Mouse (Mus musculus) midbrain, postnatal 0 days (tissue): ENCODE results near the gene Tmco5. TPM values are rescaled to one million over a fixed set of nuclear protein-coding genes. Genes with fewer than 3 reads are reported as not detected.

Source experiments
- ATAC-seq: fragments of 200-750 bp; cut with Nextera tagmentation; 2 replicates; pipeline ENCODE4 v1.8.0; 2017; ENCODE audit warnings: moderate number of reproducible peaks, mild to moderate bottlenecking, moderate TSS enrichment, moderate library complexity; ENCODE audit not compliant: low FRiP score
- DNase-seq: peaks from one replicate; pipeline ENCODE4 v3.0.0-alpha.2; 2015; ENCODE audit warnings: low spot score
- H3K27ac ChIP-seq: fragments of 300-500 bp; sonication (generic); 2 replicates; pipeline ENCODE4 v1.5.1; 2014; ENCODE audit warnings: low read depth, mild to moderate bottlenecking, low read length, mixed read lengths
- H3K27me3 ChIP-seq: fragments of 300-500 bp; sonication (generic); 2 replicates; pipeline ENCODE4 v1.6.1; 2014; ENCODE audit warnings: low read length, control low read depth, mixed read lengths; ENCODE audit not compliant: insufficient read depth
- H3K36me3 ChIP-seq: fragments of 300-500 bp; sonication (generic); 2 replicates; pipeline ENCODE4 v1.6.1; 2014; ENCODE audit warnings: low read length, control low read depth, mixed read lengths; ENCODE audit not compliant: insufficient read depth
- H3K4me1 ChIP-seq: fragments of 300-500 bp; sonication (generic); 2 replicates; pipeline ENCODE4 v1.6.1; 2014; ENCODE audit warnings: mild to moderate bottlenecking, control low read depth, antibody characterized with exemption, low read length, mixed read lengths; ENCODE audit not compliant: insufficient read depth
- H3K4me2 ChIP-seq: fragments of 300-500 bp; sonication (generic); 2 replicates; pipeline ENCODE4 v1.6.1; 2014; ENCODE audit warnings: low read depth, mild to moderate bottlenecking, low read length, mixed read lengths; ENCODE audit not compliant: poor library complexity, severe bottlenecking
- H3K4me3 ChIP-seq: fragments of 300-500 bp; sonication (generic); 2 replicates; pipeline ENCODE4 v1.5.1; 2014; ENCODE audit warnings: low read depth, mild to moderate bottlenecking, low read length, moderate library complexity
- H3K9ac ChIP-seq: fragments of 300-500 bp; sonication (generic); replicated peaks from 2 replicates; pipeline ENCODE4 v1.6.1; 2014; ENCODE audit warnings: mild to moderate bottlenecking, low read length, moderate library complexity, mixed read lengths; ENCODE audit not compliant: poor library complexity, severe bottlenecking
- H3K9me3 ChIP-seq: fragments of 300-500 bp; sonication (generic); 2 replicates; pipeline ENCODE4 v1.6.1; 2016; ENCODE audit warnings: low read length, control low read depth
- CTCF ChIP-seq: IDR thresholded peaks from 2 replicates; pipeline ENCODE4 v1.5.1; 2016; ENCODE audit warnings: antibody characterized with exemption, mild to moderate bottlenecking
- WGBS: fragments of 180-500 bp; shearing (Covaris S2); extraction: QIAGEN DNeasy Blood & Tissue Kit; methylation state at CpG from one replicate; pipeline ENCODE4 v1.1.7; 2014; 5-methylcytosine and 5-hydroxymethylcytosine counted together
- polyA plus RNA-seq: library from polyadenylated mRNA; unstranded; fragments of >200 nt; fragmentation: Nextera tagmentation; extraction: Ambion mirVana; gene quantifications from 2 replicates; pipeline ENCODE4 v1.2.1, GENCODE M21; 2015
- total RNA-seq: library from RNA; depleted of rRNA; stranded (reverse); fragments of >200 nt; gene quantifications from 2 replicates; pipeline ENCODE4 v1.2.3, GENCODE M21; 2014

The Tmco5 gene
- total and polyA plus RNA-seq, 2 experiments from 2014 or later = not detected

GRCm38 (mm10) chr2:116914636-116915035 lies 36.1 kb downstream of the Tmco5 start:
- ATAC-seq = no peak
- WGBS = 83% methylated on average over 4 of the region's 4 CpGs

GRCm38 (mm10) chr2:116918598-116918997 lies 40.1 kb downstream of the Tmco5 start:
- H3K36me3 ChIP-seq = no peaks in the 10 kb centered on the region
- H3K27ac ChIP-seq = no peak overlapping the region
- H3K4me1 ChIP-seq = no peaks in the 10 kb centered on the region
- WGBS = 72% methylated on average over 3 of the region's 3 CpGs
- no peak for TF ChIP-seq CTCF
- no peak overlapping the region for H3K4me2 ChIP-seq
- DNase-seq (no peak), ATAC-seq (no peak)
- H3K27me3 ChIP-seq = no peaks in the 10 kb centered on the region
- no peak overlapping the region for H3K4me3 ChIP-seq
- no peak overlapping the region for H3K9ac ChIP-seq
- no peaks in the 10 kb centered on the region for H3K9me3 ChIP-seq

More at GRCm38 (mm10) chr2:116914636-116915035, 36.1 kb downstream of the Tmco5 start:
- no peak for DNase-seq
- H3K36me3 ChIP-seq = no peaks in the 10 kb centered on the region
- H3K27me3 ChIP-seq = no peaks in the 10 kb centered on the region
- H3K9ac ChIP-seq = no peak overlapping the region
- TF ChIP-seq CTCF = no peak
- no peaks in the 10 kb centered on the region for H3K4me1 ChIP-seq
- H3K27ac ChIP-seq = no peak overlapping the region
- H3K4me3 ChIP-seq = no peak overlapping the region
- no peak overlapping the region for H3K4me2 ChIP-seq
- H3K9me3 ChIP-seq = no peaks in the 10 kb centered on the region

GRCm38 (mm10) chr2:116922580-116923500 lies 44.3 kb downstream of the Tmco5 start:
- TF ChIP-seq CTCF = no peak
- H3K36me3 ChIP-seq = no peaks in the 10 kb centered on the region
- 80% methylated on average over 9 of the region's 9 CpGs for WGBS
- no peak overlapping the region for H3K4me3 ChIP-seq
- ATAC-seq = no peak
- H3K27me3 ChIP-seq = no peaks in the 10 kb centered on the region
- no peak overlapping the region for H3K27ac ChIP-seq
- H3K4me1 ChIP-seq = no peaks in the 10 kb centered on the region
- no peak overlapping the region for H3K4me2 ChIP-seq
- H3K9ac ChIP-seq = no peak overlapping the region
- DNase-seq = no peak
- no peaks in the 10 kb centered on the region for H3K9me3 ChIP-seq

- H3K27ac ChIP-seq = no peak overlapping the region
- H3K36me3 ChIP-seq = no peaks in the 10 kb centered on the region
- no peaks in the 10 kb centered on the region for H3K27me3 ChIP-seq
- no peak for ATAC-seq
- no peak overlapping the region for H3K4me3 ChIP-seq
- TF ChIP-seq CTCF = no peak
- WGBS = 76% methylated on average over 3 of the region's 3 CpGs
- no peak overlapping the region for H3K4me2 ChIP-seq
- no peaks in the 10 kb centered on the region for H3K4me1 ChIP-seq
- no peaks in the 10 kb centered on the region for H3K9me3 ChIP-seq
- H3K9ac ChIP-seq = no peak overlapping the region
- DNase-seq = no peak
These were observed 45.2 kb downstream of the Tmco5 start for GRCm38 (mm10) chr2:116923684-116924083.

GRCm38 (mm10) chr2:116924292-116924691 lies 45.8 kb downstream of the Tmco5 start:
- Histone ChIP-seq H3K9me3 (no peaks in the 10 kb centered on the region), H3K4me2 (no peak overlapping the region), H3K9ac (no peak overlapping the region), H3K27me3 (no peaks in the 10 kb centered on the region), H3K4me3 (no peak overlapping the region), H3K4me1 (no peaks in the 10 kb centered on the region), H3K36me3 (no peaks in the 10 kb centered on the region), H3K27ac (no peak overlapping the region)
- no peak for TF ChIP-seq CTCF
- 92% methylated on average over 7 of the region's 7 CpGs for WGBS
- DNase-seq (no peak), ATAC-seq (no peak)

GRCm38 (mm10) chr2:116925230-116925629 lies 46.7 kb downstream of the Tmco5 start:
- H3K9ac ChIP-seq = no peak overlapping the region
- H3K4me2 ChIP-seq = no peak overlapping the region
- no peak for TF ChIP-seq CTCF
- no peak for ATAC-seq
- no peaks in the 10 kb centered on the region for H3K27me3 ChIP-seq
- DNase-seq = no peak
- H3K4me3 ChIP-seq = no peak overlapping the region
- H3K27ac ChIP-seq = no peak overlapping the region
- 73% methylated on average over 5 of the region's 5 CpGs for WGBS
- no peaks in the 10 kb centered on the region for H3K9me3 ChIP-seq
- no peaks in the 10 kb centered on the region for H3K4me1 ChIP-seq
- H3K36me3 ChIP-seq = no peaks in the 10 kb centered on the region
